Mouse (Mus musculus): ENCODE results near the gene Tbc1d10c. TPM values are rescaled to one million over a fixed set of nuclear protein-coding genes. Genes with fewer than 3 reads are reported as not detected.
A peak's percentile ranks its signal among the peaks of the same experiment; 100 is the strongest.

Gene Tbc1d10c
- total RNA-seq, 2 experiments from 2014 or later = 5.5 to 5.9 TPM

GRCm38 (mm10) chr19:4216041-4216685 is 25.1 kb upstream of the Tbc1d10c start:
- no peak for DNase-seq (ENCODE audit: low spot score)

- DNase-seq (ENCODE audit: low spot score) = no peak
Observed at GRCm38 (mm10) chr19:4215451-4215840, 24.4 kb upstream of the Tbc1d10c start.

GRCm38 (mm10) chr19:4214771-4215450 is 23.8 kb upstream of the Tbc1d10c start:
- DNase-seq (ENCODE audit: low spot score) = no peak

- DNase-seq (ENCODE audit: low spot score) = no peak
Observed at GRCm38 (mm10) chr19:4214071-4214770, 23.1 kb upstream of the Tbc1d10c start, which contains the start of the genes Clcf1 and AC109138.7. TSS of gene Clcf1 (plus strand) at chr19:4214238. TSS of gene AC109138.7 (plus strand) at chr19:4214357.

- no peak for DNase-seq (ENCODE audit: low spot score)
Observed at GRCm38 (mm10) chr19:4213524-4213974, 22.5 kb upstream of the Tbc1d10c start.

GRCm38 (mm10) chr19:4211891-4212588 is 21.0 kb upstream of the Tbc1d10c start:
- no peak for DNase-seq (ENCODE audit: low spot score)

GRCm38 (mm10) chr19:4208563-4208962 is 17.5 kb upstream of the Tbc1d10c start:
- no peak for DNase-seq (ENCODE audit: low spot score)

GRCm38 (mm10) chr19:4206971-4207370 is 15.9 kb upstream of the Tbc1d10c start:
- DNase-seq (ENCODE audit: low spot score) = peak; percentile 79

- DNase-seq (ENCODE audit: low spot score) = no peak
Observed at GRCm38 (mm10) chr19:4204889-4205288, 13.8 kb upstream of the Tbc1d10c start.

GRCm38 (mm10) chr19:4203604-4204326 is 12.7 kb upstream of the Tbc1d10c start:
- no peak for DNase-seq (ENCODE audit: low spot score)

- no peak for DNase-seq (ENCODE audit: low spot score)
Observed at GRCm38 (mm10) chr19:4203148-4203547, 12.1 kb upstream of the Tbc1d10c start.

- no peak for DNase-seq (ENCODE audit: low spot score)
Observed at GRCm38 (mm10) chr19:4202149-4202548, 11.1 kb upstream of the Tbc1d10c start.

- DNase-seq (ENCODE audit: low spot score) = peak; percentile 97
Observed at GRCm38 (mm10) chr19:4201291-4201909, 10.3 kb upstream of the Tbc1d10c start, which contains the start of gene Rad9a. TSS of gene Rad9a (minus strand) at chr19:4201662.

- DNase-seq (ENCODE audit: low spot score) = no peak
Observed at GRCm38 (mm10) chr19:4197180-4197579, 6.1 kb upstream of the Tbc1d10c start.

GRCm38 (mm10) chr19:4196548-4196947 is 5.5 kb upstream of the Tbc1d10c start:
- no peak for DNase-seq (ENCODE audit: low spot score)

- no peak for DNase-seq (ENCODE audit: low spot score)
Observed at GRCm38 (mm10) chr19:4196048-4196447, 5.0 kb upstream of the Tbc1d10c start.

GRCm38 (mm10) chr19:4194776-4195650 is 3.9 kb upstream of the Tbc1d10c start:
- DNase-seq (ENCODE audit: low spot score) = no peak

GRCm38 (mm10) chr19:4194021-4194724 is 3.1 kb upstream of the Tbc1d10c start:
- DNase-seq (ENCODE audit: low spot score) = no peak

- no peak for DNase-seq (ENCODE audit: low spot score)
Observed at GRCm38 (mm10) chr19:4193129-4193528, 2.0 kb upstream of the Tbc1d10c start.

Measured in gastrocnemius, adult 18-20 months (tissue).